Mouse (Mus musculus) cerebellum, adult 2 months (tissue): ENCODE results near the gene Pls1.

Experiments used
- CTCF ChIP-seq: fragments of 200-500 bp; IDR thresholded peaks from 2 replicates; pipeline ENCODE4 v1.5.1; 2011; ENCODE audit warnings: low read depth, mild to moderate bottlenecking, control low read depth, low read length, moderate library complexity, borderline replicate concordance; ENCODE audit not compliant: insufficient read depth
- POLR2A ChIP-seq: fragments of 200-500 bp; IDR thresholded peaks from 2 replicates; pipeline ENCODE4 v1.6.1; 2011; ENCODE audit warnings: low read length, control low read depth, borderline replicate concordance; ENCODE audit not compliant: insufficient read depth

DNA sequence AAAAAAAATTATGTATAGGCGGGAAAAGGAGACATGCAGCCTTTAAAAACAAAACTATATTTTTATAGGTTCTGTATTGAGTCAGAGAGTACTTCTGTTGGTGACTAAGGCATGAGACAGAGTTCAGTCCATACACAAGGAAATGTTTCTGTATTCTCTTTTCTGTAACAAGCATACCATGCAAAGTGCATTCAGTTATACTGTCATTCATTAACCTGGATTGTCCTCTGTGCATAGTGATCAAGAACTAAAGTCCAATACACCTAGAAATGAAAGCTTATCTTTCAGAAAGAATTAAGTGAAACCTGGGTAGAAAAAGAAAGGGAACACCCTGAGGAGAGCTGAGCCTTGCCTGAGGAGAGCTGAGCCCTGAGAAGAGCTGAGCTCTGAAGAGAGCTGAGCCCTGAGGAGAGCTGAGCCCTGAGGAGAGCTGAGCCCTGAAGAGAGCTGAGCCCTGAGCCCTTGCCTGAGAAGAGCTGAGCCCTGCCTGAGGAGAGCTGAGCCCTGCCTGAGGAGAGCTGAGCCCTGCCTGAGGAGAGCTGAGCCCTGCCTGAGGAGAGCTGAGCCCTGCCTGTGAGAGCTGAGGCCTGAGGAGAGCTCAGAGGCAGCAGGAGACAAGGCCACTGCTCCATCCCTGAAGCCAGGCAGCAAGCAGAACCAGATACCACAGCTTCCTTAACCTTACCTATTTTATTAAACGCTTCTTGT lies 49.9 kb downstream of the Pls1 start:
- no peak for TF ChIP-seq CTCF
- TF ChIP-seq POLR2A, result no peak
